Mouse (Mus musculus): ENCODE results near the gene Dnah6. TPM values are rescaled to one million over a fixed set of nuclear protein-coding genes. Genes with fewer than 3 reads are reported as not detected.
A peak's percentile ranks its signal among the peaks of the same experiment; 100 is the strongest.

Gene Dnah6
- total RNA-seq, 2 experiments from 2014 or later = 0.03 TPM; not detected in 1

GRCm38 (mm10) chr6:73228881-73229280 is 7.4 kb upstream of the Dnah6 start:
- DNase-seq (ENCODE audit: low spot score in 2 of 2) = no peak

- no peak for DNase-seq (ENCODE audit: low spot score in 2 of 2)
These were observed 7.0 kb upstream of the Dnah6 start for GRCm38 (mm10) chr6:73228408-73228807.

- DNase-seq (ENCODE audit: low spot score in 2 of 2) = no peak
These were observed 6.1 kb upstream of the Dnah6 start for GRCm38 (mm10) chr6:73227376-73228158.

- DNase-seq (ENCODE audit: low spot score in 2 of 2) = peak; percentile 84 to 86
These were observed 1.5 kb upstream of the Dnah6 start for GRCm38 (mm10) chr6:73222841-73223526.

- peak; percentile 36 to 37 for DNase-seq (ENCODE audit: low spot score in 2 of 2)
These were observed 696 bp upstream of the Dnah6 start for GRCm38 (mm10) chr6:73221958-73222735.

GRCm38 (mm10) chr6:73211602-73212001 is 9.8 kb downstream of the Dnah6 start:
- no peak for DNase-seq (ENCODE audit: low spot score in 2 of 2)

GRCm38 (mm10) chr6:73211036-73211435 is 10.4 kb downstream of the Dnah6 start:
- DNase-seq (ENCODE audit: low spot score in 2 of 2) = no peak

GRCm38 (mm10) chr6:73210445-73210972 is 10.9 kb downstream of the Dnah6 start:
- DNase-seq (ENCODE audit: low spot score in 2 of 2) = no peak

GRCm38 (mm10) chr6:73209598-73209997 is 11.9 kb downstream of the Dnah6 start:
- DNase-seq (ENCODE audit: low spot score in 2 of 2) = no peak

GRCm38 (mm10) chr6:73204937-73205336 is 16.5 kb downstream of the Dnah6 start:
- no peak for DNase-seq (ENCODE audit: low spot score in 2 of 2)

- no peak for DNase-seq (ENCODE audit: low spot score in 2 of 2)
These were observed 17.7 kb downstream of the Dnah6 start for GRCm38 (mm10) chr6:73203724-73204123.

GRCm38 (mm10) chr6:73195291-73195690 is 26.2 kb downstream of the Dnah6 start:
- no peak for DNase-seq (ENCODE audit: low spot score in 2 of 2)

- DNase-seq (ENCODE audit: low spot score in 2 of 2) = no peak
These were observed 30.7 kb downstream of the Dnah6 start for GRCm38 (mm10) chr6:73190756-73191155.

- no peak for DNase-seq (ENCODE audit: low spot score in 2 of 2)
These were observed 37.2 kb downstream of the Dnah6 start for GRCm38 (mm10) chr6:73184276-73184675.

- no peak for DNase-seq (ENCODE audit: low spot score in 2 of 2)
These were observed 38.5 kb downstream of the Dnah6 start for GRCm38 (mm10) chr6:73182987-73183386.

- no peak for DNase-seq (ENCODE audit: low spot score in 2 of 2)
These were observed 39.0 kb downstream of the Dnah6 start for GRCm38 (mm10) chr6:73182410-73182809.

GRCm38 (mm10) chr6:73182006-73182405 is 39.4 kb downstream of the Dnah6 start:
- no peak for DNase-seq (ENCODE audit: low spot score in 2 of 2)

- DNase-seq (ENCODE audit: low spot score in 2 of 2) = no peak
These were observed 46.3 kb downstream of the Dnah6 start for GRCm38 (mm10) chr6:73175156-73175555.

GRCm38 (mm10) chr6:73167230-73167629 is 54.2 kb downstream of the Dnah6 start:
- DNase-seq (ENCODE audit: low spot score in 2 of 2) = no peak

- no peak for DNase-seq (ENCODE audit: low spot score in 2 of 2)
These were observed 58.5 kb downstream of the Dnah6 start for GRCm38 (mm10) chr6:73162958-73163357.

- no peak for DNase-seq (ENCODE audit: low spot score in 2 of 2)
These were observed 60.1 kb downstream of the Dnah6 start for GRCm38 (mm10) chr6:73161338-73161737.
